Mouse (Mus musculus): ENCODE data around the gene Zfp866. TPM values are rescaled to one million over a fixed set of nuclear protein-coding genes. Genes with fewer than 3 reads are reported as not detected.

The Zfp866 gene
- 20.3 TPM in 2 replicates for polyA plus RNA-seq (2012; rRNA removed)

GRCm38 (mm10) chr8:69790773-69791367 is at the start of gene Zfp866, which contains the start of gene Atp13a1:
TSS of gene Zfp866 (minus strand) at chr8:69791178.
TSS of gene Atp13a1 (plus strand) at chr8:69791163.
- Histone ChIP-seq H3K27ac (ENCODE audit: insufficient read depth, low read length) (peak within 1 kb of the TSS; percentile 75), H3K4me3 (ENCODE audit: insufficient read depth, low read length) (peak within 1 kb of the TSS; percentile 96), H3K4me1 (ENCODE audit: control insufficient read depth, insufficient read depth, low read length) (peaks cover 1% of the 10 kb centered on the region; the same call in 1 of the 2 replicates)
- TF ChIP-seq POLR2A (IDR thresholded peaks at IDR 0.05; ENCODE audit: extremely low read depth, insufficient read depth, low read length), result peak; percentile 83
- TF ChIP-seq CTCF (IDR thresholded peaks at IDR 0.05; ENCODE audit: extremely low read depth, insufficient read depth, low read length), result no peak

- no peak overlapping the region for H3K4me3 ChIP-seq (ENCODE audit: insufficient read depth, low read length)
- H3K27ac ChIP-seq (ENCODE audit: insufficient read depth, low read length), result no peak overlapping the region
- TF ChIP-seq POLR2A (IDR thresholded peaks at IDR 0.05; ENCODE audit: extremely low read depth, insufficient read depth, low read length) (no peak), CTCF (IDR thresholded peaks at IDR 0.05; ENCODE audit: extremely low read depth, insufficient read depth, low read length) (no peak)
- peaks cover 3% of the 10 kb centered on the region; the same call in 1 of the 2 replicates for H3K4me1 ChIP-seq (ENCODE audit: control insufficient read depth, insufficient read depth, low read length)
Measured at GRCm38 (mm10) chr8:69837057-69837682, 46.2 kb upstream of the Zfp866 start.

- TF ChIP-seq CTCF (IDR thresholded peaks at IDR 0.05; ENCODE audit: extremely low read depth, insufficient read depth, low read length), result no peak
- TF ChIP-seq POLR2A (IDR thresholded peaks at IDR 0.05; ENCODE audit: extremely low read depth, insufficient read depth, low read length), result peak; percentile 33; the same call in 1 of the 2 replicates
- Histone ChIP-seq H3K4me3 (ENCODE audit: insufficient read depth, low read length) (peak within 1 kb of the TSS; percentile 80), H3K4me1 (ENCODE audit: control insufficient read depth, insufficient read depth, low read length) (peaks cover 3% of the 10 kb centered on the region; the same call in 1 of the 2 replicates), H3K27ac (ENCODE audit: insufficient read depth, low read length) (no peak within 1 kb of the TSS; the same call in 1 of the 2 replicates)
Measured at GRCm38 (mm10) chr8:69832298-69832853, 41.4 kb upstream of the Zfp866 start, which contains the start of gene Pbx4. TSS of gene Pbx4 (plus strand) at chr8:69832491.

DNA sequence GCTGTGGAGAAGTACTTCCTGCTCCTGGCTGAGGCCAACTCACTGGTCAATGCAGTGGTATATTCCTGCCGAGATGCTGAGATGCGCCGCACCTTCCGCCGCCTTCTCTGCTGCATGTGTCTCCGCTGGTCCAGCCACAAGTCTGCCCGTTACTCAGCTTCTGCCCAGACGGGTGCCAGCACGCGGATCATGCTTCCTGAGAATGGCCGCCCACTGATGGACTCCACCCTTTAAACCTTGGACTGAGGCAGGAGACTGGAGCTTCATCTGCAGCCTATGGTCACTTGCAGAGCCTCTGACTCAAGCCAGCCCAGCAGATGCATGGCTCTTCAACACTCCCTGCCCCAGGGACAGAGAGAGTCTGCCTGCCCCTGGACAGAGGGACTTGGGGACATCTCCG is 35.4 kb upstream of the Zfp866 start:
- no peak overlapping the region for H3K4me3 ChIP-seq (ENCODE audit: insufficient read depth, low read length)
- TF ChIP-seq POLR2A (IDR thresholded peaks at IDR 0.05; ENCODE audit: extremely low read depth, insufficient read depth, low read length) (no peak), CTCF (IDR thresholded peaks at IDR 0.05; ENCODE audit: extremely low read depth, insufficient read depth, low read length) (no peak)
- no peaks in the 10 kb centered on the region for H3K4me1 ChIP-seq (ENCODE audit: control insufficient read depth, insufficient read depth, low read length)
- H3K27ac ChIP-seq (ENCODE audit: insufficient read depth, low read length), result no peak overlapping the region

DNA sequence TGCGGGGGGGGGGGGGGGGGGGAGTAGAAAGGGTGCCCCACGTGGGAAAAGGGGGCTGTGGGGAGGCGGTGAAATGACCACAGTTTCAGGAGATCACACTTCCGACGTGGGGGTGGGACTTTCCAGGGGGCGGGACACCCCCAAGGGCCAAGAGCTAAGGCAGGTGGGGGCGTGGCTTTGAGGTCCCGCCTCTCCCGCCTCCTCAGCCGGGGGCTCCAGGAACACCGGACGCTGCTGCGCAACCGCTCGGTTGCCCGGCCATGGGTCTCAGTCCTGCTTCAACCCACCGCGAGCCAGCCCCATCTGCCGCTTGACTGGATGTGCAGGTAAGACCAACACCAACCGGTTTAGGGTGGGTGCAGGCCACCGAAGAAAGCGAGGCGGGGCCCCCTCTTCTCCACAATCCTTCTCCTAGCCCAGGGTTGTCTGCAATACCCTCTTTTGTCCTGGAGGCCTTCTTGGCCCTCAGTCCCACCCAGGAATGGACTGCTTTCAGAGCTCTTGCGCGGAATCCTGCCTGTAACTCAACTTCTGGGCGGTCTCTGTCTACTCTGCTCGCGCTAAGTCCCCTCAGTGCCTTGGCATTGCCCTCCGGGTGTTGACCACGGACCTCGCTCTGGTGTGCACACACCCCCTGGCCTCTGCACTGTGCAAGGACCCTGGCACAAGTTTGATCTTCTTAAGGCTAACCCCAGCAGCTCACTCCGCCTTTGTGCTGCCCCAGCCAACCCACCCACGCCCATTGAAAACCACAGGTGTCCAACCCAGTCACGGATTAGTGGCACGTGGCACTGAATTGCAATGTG is 31.6 kb upstream of the Zfp866 start, which contains the start of gene Lpar2:
Lpar2 (plus strand) TSS at position 44 of the 806 bp plus-strand sequence.
- Histone ChIP-seq H3K4me1 (ENCODE audit: control insufficient read depth, insufficient read depth, low read length) (no peaks in the 10 kb centered on the region), H3K4me3 (ENCODE audit: insufficient read depth, low read length) (peak within 1 kb of the TSS; percentile 21), H3K27ac (ENCODE audit: insufficient read depth, low read length) (no peak within 1 kb of the TSS)
- TF ChIP-seq POLR2A (IDR thresholded peaks at IDR 0.05; ENCODE audit: extremely low read depth, insufficient read depth, low read length) (no peak), CTCF (IDR thresholded peaks at IDR 0.05; ENCODE audit: extremely low read depth, insufficient read depth, low read length) (no peak)

- H3K27ac ChIP-seq (ENCODE audit: insufficient read depth, low read length), result no peak overlapping the region
- no peak for TF ChIP-seq CTCF (IDR thresholded peaks at IDR 0.05; ENCODE audit: extremely low read depth, insufficient read depth, low read length)
- no peak for TF ChIP-seq POLR2A (IDR thresholded peaks at IDR 0.05; ENCODE audit: extremely low read depth, insufficient read depth, low read length)
- H3K4me3 ChIP-seq (ENCODE audit: insufficient read depth, low read length), result peak overlapping the region; percentile 21; the same call in 1 of the 2 replicates
- no peaks in the 10 kb centered on the region for H3K4me1 ChIP-seq (ENCODE audit: control insufficient read depth, insufficient read depth, low read length)
Measured at GRCm38 (mm10) chr8:69821971-69822385, 31.0 kb upstream of the Zfp866 start.

GRCm38 (mm10) chr8:69820466-69820865 is 29.5 kb upstream of the Zfp866 start:
- no peak overlapping the region for H3K27ac ChIP-seq (ENCODE audit: insufficient read depth, low read length)
- no peak overlapping the region for H3K4me3 ChIP-seq (ENCODE audit: insufficient read depth, low read length)
- TF ChIP-seq CTCF (IDR thresholded peaks at IDR 0.05; ENCODE audit: extremely low read depth, insufficient read depth, low read length) (no peak), POLR2A (IDR thresholded peaks at IDR 0.05; ENCODE audit: extremely low read depth, insufficient read depth, low read length) (no peak)
- H3K4me1 ChIP-seq (ENCODE audit: control insufficient read depth, insufficient read depth, low read length), result no peaks in the 10 kb centered on the region

- Histone ChIP-seq H3K27ac (ENCODE audit: insufficient read depth, low read length) (no peak overlapping the region), H3K4me1 (ENCODE audit: control insufficient read depth, insufficient read depth, low read length) (no peaks in the 10 kb centered on the region), H3K4me3 (ENCODE audit: insufficient read depth, low read length) (no peak overlapping the region)
- TF ChIP-seq CTCF (IDR thresholded peaks at IDR 0.05; ENCODE audit: extremely low read depth, insufficient read depth, low read length) (no peak), POLR2A (IDR thresholded peaks at IDR 0.05; ENCODE audit: extremely low read depth, insufficient read depth, low read length) (no peak)
Measured at GRCm38 (mm10) chr8:69815396-69815795, 24.4 kb upstream of the Zfp866 start.

- no peak overlapping the region for H3K27ac ChIP-seq (ENCODE audit: insufficient read depth, low read length)
- H3K4me1 ChIP-seq (ENCODE audit: control insufficient read depth, insufficient read depth, low read length), result no peaks in the 10 kb centered on the region
- H3K4me3 ChIP-seq (ENCODE audit: insufficient read depth, low read length), result no peak overlapping the region
- TF ChIP-seq POLR2A (IDR thresholded peaks at IDR 0.05; ENCODE audit: extremely low read depth, insufficient read depth, low read length), result no peak
- no peak for TF ChIP-seq CTCF (IDR thresholded peaks at IDR 0.05; ENCODE audit: extremely low read depth, insufficient read depth, low read length)
Measured at GRCm38 (mm10) chr8:69814881-69815280, 23.9 kb upstream of the Zfp866 start.

Measured in cortical plate, adult 2 months (tissue).